Comparison of ENCODE assay signal across 8 mouse cellular contexts in the genomic region with DNA sequence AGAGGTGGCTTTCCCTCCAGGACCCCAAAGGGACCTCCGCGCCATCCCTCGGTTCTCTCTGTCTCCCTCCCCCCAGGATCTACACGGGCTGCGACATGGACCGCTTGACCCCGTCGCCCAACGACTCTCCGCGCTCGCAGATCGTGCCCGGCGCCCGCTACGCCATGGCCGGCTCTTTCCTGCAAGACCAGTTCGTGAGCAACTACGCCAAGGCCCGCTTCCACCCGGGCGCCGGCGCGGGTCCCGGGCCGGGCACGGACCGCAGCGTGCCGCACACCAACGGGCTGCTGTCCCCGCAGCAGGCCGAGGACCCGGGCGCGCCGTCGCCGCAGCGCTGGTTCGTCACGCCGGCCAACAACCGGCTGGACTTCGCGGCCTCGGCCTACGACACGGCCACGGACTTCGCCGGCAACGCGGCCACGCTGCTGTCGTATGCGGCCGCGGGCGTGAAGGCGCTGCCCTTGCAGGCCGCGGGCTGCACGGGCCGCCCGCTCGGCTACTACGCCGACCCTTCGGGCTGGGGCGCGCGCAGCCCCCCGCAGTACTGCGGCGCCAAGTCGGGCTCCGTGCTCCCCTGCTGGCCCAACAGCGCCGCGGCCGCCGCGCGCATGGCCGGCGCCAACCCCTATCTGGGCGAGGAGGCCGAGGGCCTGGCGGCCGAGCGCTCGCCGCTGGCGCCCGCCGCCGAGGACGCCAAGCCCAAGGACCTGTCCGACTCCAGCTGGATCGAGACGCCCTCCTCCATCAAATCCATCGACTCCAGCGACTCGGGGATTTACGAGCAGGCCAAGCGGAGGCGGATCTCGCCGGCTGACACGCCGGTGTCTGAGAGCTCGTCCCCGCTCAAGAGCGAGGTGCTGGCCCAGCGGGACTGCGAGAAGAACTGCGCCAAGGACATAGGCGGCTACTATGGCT. TPM values are rescaled to one million over a fixed set of nuclear protein-coding genes. Genes with fewer than 3 reads are reported as not detected.
DNase-seq lines count a peak whose midpoint lies in the region; ATAC-seq lines count a peak whose summit lies in the region.

No protein-coding gene starts in this region.

- H3K4me1 ChIP-seq in kidney, embryonic 15.5 days: peaks cover 33% of the 10 kb centered on the region
- 0 out of 2 replicates have a peak, but pooled peaks cover 8% of the 10 kb centered on the region for H3K4me1 ChIP-seq in stomach, embryonic 14.5 days (ENCODE audit: control insufficient read depth, insufficient read depth, low read length)

- no peaks in the 10 kb centered on the region for H3K9me3 ChIP-seq in kidney, embryonic 15.5 days (replicated peaks)
- H3K9me3 ChIP-seq in stomach, embryonic 14.5 days (ENCODE audit: control insufficient read depth, low read depth, low read length): no peaks in the 10 kb centered on the region

- peak overlapping the region; percentile 44 for H3K9ac ChIP-seq in kidney, embryonic 15.5 days
- H3K9ac ChIP-seq in stomach, embryonic 14.5 days (replicated peaks; ENCODE audit: low read depth, low read length): peak overlapping the region; percentile 28; the same call in 1 of the 2 replicates

- peaks cover 97% of the 10 kb centered on the region for H3K27me3 ChIP-seq in kidney, embryonic 15.5 days
- H3K27me3 ChIP-seq in stomach, embryonic 14.5 days (ENCODE audit: control insufficient read depth, insufficient read depth, low read length): peaks cover 52% of the 10 kb centered on the region

- ATAC-seq in kidney, embryonic 15.5 days (replicated peaks; ENCODE audit: low FRiP score): peak; percentile 83
- peak; percentile 76 for ATAC-seq in stomach, embryonic 14.5 days (ENCODE audit: insufficient number of reproducible peaks, insufficient read depth, low FRiP score, low read depth)

- H3K4me3 ChIP-seq in kidney, embryonic 15.5 days (replicated peaks): peak overlapping the region; percentile 54
- H3K4me3 ChIP-seq in stomach, embryonic 14.5 days (ENCODE audit: low read depth, low read length): peak overlapping the region; percentile 44

- DNase-seq in adrenal gland, adult (ENCODE audit: inconsistent age in 2 of 2, low spot score in 1 of 2): peak; percentile 38 to 84
- DNase-seq in adrenal gland, adult 8-10 months: no peak
- peak; percentile 11 for DNase-seq in thymus, postnatal 36 days
- no peak for DNase-seq in thymus, postnatal 10 days (ENCODE audit: low spot score in 2 of 2)
- peak; percentile 50 to 58 for DNase-seq in gastrocnemius, postnatal 4 days (ENCODE audit: low spot score in 2 of 2)
- DNase-seq in mesoderm, embryonic 11.5 days (ENCODE audit: low read depth, low spot score): peak; percentile 71

- WGBS in kidney, embryonic 15.5 days: under 1% methylated on average over 115 of the region's 121 CpGs
- WGBS in stomach, embryonic 14.5 days: under 1% methylated on average over 117 of the region's 121 CpGs

- peak overlapping the region; percentile 90 for H3K4me2 ChIP-seq in kidney, embryonic 15.5 days
- H3K4me2 ChIP-seq in stomach, embryonic 14.5 days (replicated peaks; ENCODE audit: low read depth, low read length): peak overlapping the region; percentile 95

- no peak overlapping the region for H3K27ac ChIP-seq in kidney, embryonic 15.5 days
- no peak overlapping the region for H3K27ac ChIP-seq in stomach, embryonic 14.5 days (ENCODE audit: low read length)

- H3K36me3 ChIP-seq in kidney, embryonic 15.5 days: no peaks in the 10 kb centered on the region
- H3K36me3 ChIP-seq in stomach, embryonic 14.5 days (ENCODE audit: control insufficient read depth, insufficient read depth, low read length): no peaks in the 10 kb centered on the region

RNA-seq across cellular contexts. Expression of gene Tbr1, which starts 9.0 kb away (rescaled TPM):
- total RNA-seq in adrenal gland, adult 8-10 months (2022): under 1 TPM in 3 of 4 experiments, not detected in 1; 0.07 to 0.22 (median 0.08) TPM
- total RNA-seq in gastrocnemius, postnatal 4 days (2021): under 1 TPM; 0.36 to 0.49 TPM
- polyA plus RNA-seq in kidney, embryonic 15.5 days (2015; fragmentation: Nextera tagmentation; extraction: Ambion mirVana): 0.14 TPM in 1 of 2 replicates, not detected in the other
- 0.15 TPM in 1 of 2 replicates, not detected in the other for polyA plus RNA-seq in stomach, embryonic 14.5 days (2014; fragmentation: Nextera tagmentation; extraction: Ambion mirVana)

Comparison
In these comparisons a context has a peak if more than half of its experiments do, and no peak if none do; other contexts are left out.
1. DNase-seq: peak in adrenal gland, adult (2 of 2), thymus, postnatal 36 days (2 of 2), gastrocnemius, postnatal 4 days (2 of 2) and mesoderm, embryonic 11.5 days (single experiment); none in adrenal gland, adult 8-10 months (single experiment) and thymus, postnatal 10 days (0 of 2).